Mouse (Mus musculus) thymus, postnatal 14 days (tissue): ENCODE data around the gene Clec4n.
"Not testable (repeated sequence)": the region's sequence is repeated elsewhere in the genome, so short reads cannot be mapped to it uniquely, and the experiment has no call there.

Experiments used
- DNase-seq: peaks from one replicate; pipeline ENCODE4 v3.0.0; 2021

The Clec4n gene

GRCm38 (mm10) chr6:123292751-123293400, 63.2 kb downstream of the Clec4n start:
- DNase-seq: no peak

GRCm38 (mm10) chr6:123293509-123293908, 63.9 kb downstream of the Clec4n start:
- not testable (repeated sequence) for DNase-seq
